Mouse (Mus musculus) Patski (cell line): ENCODE results near the gene B3gnt9. TPM values are rescaled to one million over a fixed set of nuclear protein-coding genes. Genes with fewer than 3 reads are reported as not detected.

Experiments used
- ATAC-seq: fragments of 100-300 bp; one replicate; pipeline ENCODE4 v1.8.0; 2021
- CTCF ChIA-PET: fragments of 350-600 bp; sonication (Branson Sonifier 250); formaldehyde crosslinking; loops from one replicate; lab custom pipeline; 2022; ENCODE audit warnings: inconsistent platforms; lab: Charles Lee
- POLR2A ChIA-PET: fragments of 350-600 bp; sonication (Branson Sonifier 250); formaldehyde crosslinking; loops from one replicate; lab custom pipeline; 2022; ENCODE audit warnings: antibody characterized with exemption, inconsistent platforms; lab: Charles Lee
- DNase-seq: peaks from one replicate; pipeline ENCODE4 v3.0.0-alpha.2; 2011; ENCODE audit warnings: low read depth, low spot score
- H3K27me3 ChIP-seq: fragments of 371-371 bp; one replicate; pipeline ENCODE4 v1.5.1; 2021
- CTCF ChIP-seq: fragments of 100-300 bp; IDR thresholded peaks from one replicate; pipeline ENCODE4 v1.5.1; 2021
- in situ Hi-C: fragments of 300-500 bp; cut with MboI; formaldehyde crosslinking; loops from 3 replicates; pipeline ENCODE4 v1.11.1; 2018; ENCODE audit warnings: low pct_unique_long_range_greater_than_20kb, mixed read lengths
- polyA plus RNA-seq: library from polyadenylated mRNA; unstranded; gene quantifications from one replicate; pipeline ENCODE4 v1.2.3, GENCODE M21; 2021

B3gnt9 gene
- polyA plus RNA-seq: 2.1 TPM

- CTCF ChIA-PET: interaction anchor here (0.7 to 1.3 kb wide), 3 partner anchors 10 to 117 kb away, joined by 3 to 4 read pairs (median 3); partner anchors contain the start of genes Fbxl8 and Tradd
- in situ Hi-C loops: no loop called here
- H3K27me3 ChIP-seq: no peaks in the 10 kb centered on the region
- TF ChIP-seq CTCF: no peak
- ATAC-seq (no peak), DNase-seq (no peak)
- POLR2A ChIA-PET: interaction anchor here (0.8 kb wide), 1 partner anchor 10 kb away, joined by 3 read pairs; the partner anchor contains the start of genes Fbxl8 and Tradd
Observed at GRCm38 (mm10) chr8:105254966-105255350, at the start of gene B3gnt9. B3gnt9 (minus strand) TSS chr8:105255153.

DNA sequence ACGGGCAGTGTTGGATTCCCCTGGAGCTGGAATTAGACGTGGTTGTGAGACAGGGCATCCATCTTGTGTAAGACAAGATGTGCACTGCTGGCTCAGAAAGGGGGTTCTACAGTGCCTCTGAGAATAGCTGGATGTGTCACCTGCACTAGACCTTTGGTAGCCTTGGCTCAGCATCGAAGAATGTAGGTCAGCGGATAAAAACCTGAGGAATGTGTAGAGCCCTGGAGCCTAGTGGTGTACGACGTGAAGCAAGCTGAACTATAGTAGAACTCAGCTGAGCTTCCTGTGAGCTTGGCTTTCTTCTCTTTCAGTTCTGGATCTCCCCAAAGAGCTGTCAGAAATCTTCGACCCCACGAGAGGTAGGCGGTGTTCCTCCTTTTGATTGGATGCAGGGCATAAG, 48.9 kb upstream of the B3gnt9 start:
- ChIA-PET POLR2A (interaction anchor here (0.9 to 1.8 kb wide), 3 partner anchors 13 to 23 kb away, joined by 5 to 6 read pairs (median 5); partner anchors contain the start of gene 4931428F04Rik), CTCF (interaction anchor here (1.1 to 1.6 kb wide), 2 partner anchors 13 kb away, joined by 3 to 5 read pairs; no protein-coding TSS in a partner anchor)
- no peak for TF ChIP-seq CTCF
- DNase-seq (no peak), ATAC-seq (peak; percentile 44)
- in situ Hi-C loops: no loop called here
- no peaks in the 10 kb centered on the region for H3K27me3 ChIP-seq

- DNase-seq (no peak), ATAC-seq (no peak)
- no peaks in the 10 kb centered on the region for H3K27me3 ChIP-seq
- ChIA-PET POLR2A (interaction anchor here (1.5 to 1.8 kb wide), 2 partner anchors 13 to 20 kb away, joined by 5 to 6 read pairs; partner anchors contain the start of gene 4931428F04Rik), CTCF (interaction anchor here (1.6 kb wide), 1 partner anchor 13 kb away, joined by 3 read pairs; no protein-coding TSS in a partner anchor)
- TF ChIP-seq CTCF: no peak
- in situ Hi-C loops: no loop called here
Observed at GRCm38 (mm10) chr8:105303396-105303795, 48.4 kb upstream of the B3gnt9 start.

DNA sequence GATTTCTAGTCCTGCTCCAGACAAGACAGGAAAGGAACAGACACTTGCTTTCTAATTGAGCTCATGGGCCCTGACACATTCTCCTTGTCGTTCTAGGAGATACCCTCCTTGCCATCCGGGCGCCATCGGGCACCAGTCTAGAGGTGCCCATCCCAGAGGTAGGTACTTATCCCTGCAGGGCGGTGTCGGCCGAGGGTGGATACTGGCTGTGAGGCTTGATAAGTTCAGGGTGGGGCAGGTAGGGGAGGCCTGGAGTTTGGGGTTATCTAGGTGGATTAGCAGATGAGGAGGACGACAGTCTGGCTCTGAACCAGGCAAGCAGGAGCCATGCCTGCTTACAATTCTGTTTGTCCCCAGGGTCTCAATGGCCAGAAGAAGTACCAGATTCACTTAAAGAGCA, 45.0 kb upstream of the B3gnt9 start:
- DNase-seq: no peak
- no peak for ATAC-seq
- in situ Hi-C loops: loop anchor here (10.0 kb wide), 1 partner anchor 665 kb away; the partner anchor contains the start of gene Rrad
- ChIA-PET CTCF (no interaction called here), POLR2A (no interaction called here)
- H3K27me3 ChIP-seq: no peaks in the 10 kb centered on the region
- TF ChIP-seq CTCF: no peak

DNA sequence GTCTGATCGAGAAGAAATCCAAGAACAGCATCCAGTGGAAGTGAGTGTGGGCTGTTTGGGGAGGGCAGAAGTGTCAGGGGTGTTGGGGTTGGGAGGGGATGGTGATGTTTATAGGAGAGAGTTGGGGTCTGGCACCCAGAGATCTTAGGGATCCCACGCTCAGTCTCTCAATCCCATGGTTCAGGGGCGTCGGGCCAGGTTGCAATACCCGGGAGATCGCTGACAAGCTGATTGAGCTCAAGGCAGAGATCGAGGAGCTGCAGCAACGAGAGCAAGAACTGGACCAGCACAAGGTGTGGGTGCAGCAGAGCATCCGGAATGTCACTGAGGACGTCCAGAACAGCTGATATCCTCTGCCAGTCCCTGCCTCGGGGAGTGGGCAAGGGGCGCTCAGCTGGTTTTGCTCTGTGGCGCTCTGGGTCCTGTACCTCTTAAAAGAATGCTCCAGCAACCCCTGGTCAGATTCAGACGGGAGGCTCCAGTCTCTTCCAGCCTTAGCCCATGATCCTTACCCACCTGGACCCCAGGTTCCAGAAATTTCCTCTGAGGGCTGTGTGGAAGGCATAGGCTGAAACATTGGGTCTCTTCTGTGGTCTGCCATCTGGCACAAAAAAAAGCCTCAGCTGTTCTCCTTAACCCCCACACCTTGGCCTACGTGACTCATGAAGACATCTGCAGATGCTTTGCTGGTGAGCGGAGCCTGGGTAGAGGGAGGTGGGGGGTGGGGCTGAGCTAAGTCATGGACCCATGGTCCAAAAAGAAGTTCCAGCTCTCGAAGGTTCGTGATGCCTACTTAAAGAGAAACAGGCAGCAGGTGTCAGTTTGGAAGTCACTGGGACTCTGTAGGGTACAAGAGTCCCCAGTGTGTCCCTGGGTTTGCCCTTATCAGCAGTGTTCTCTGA, 43.6 kb upstream of the B3gnt9 start:
- ATAC-seq (no peak), DNase-seq (no peak)
- ChIA-PET CTCF (no interaction called here), POLR2A (interaction anchor here (2.0 kb wide), 1 partner anchor 28 kb away, joined by 7 read pairs; no protein-coding TSS in a partner anchor)
- TF ChIP-seq CTCF: no peak
- in situ Hi-C loops: loop anchor here (10.0 kb wide), 1 partner anchor 664 kb away; the partner anchor contains the start of gene Rrad
- no peaks in the 10 kb centered on the region for H3K27me3 ChIP-seq

- CTCF ChIA-PET: no interaction called here
- DNase-seq (no peak), ATAC-seq (peak; percentile 84)
- in situ Hi-C loops: loop anchor here (10.0 kb wide), 1 partner anchor 663 kb away; the partner anchor contains the start of gene Rrad
- no peaks in the 10 kb centered on the region for H3K27me3 ChIP-seq
- POLR2A ChIA-PET: interaction anchor here (1.1 to 2.0 kb wide), 3 partner anchors 11 to 49 kb away, joined by 3 to 7 read pairs (median 4); no protein-coding TSS in a partner anchor
- TF ChIP-seq CTCF: no peak
Observed at GRCm38 (mm10) chr8:105297511-105298192, 42.7 kb upstream of the B3gnt9 start, which contains the start of gene E2f4. E2f4 (plus strand) TSS chr8:105297663.

GRCm38 (mm10) chr8:105295895-105296573, 41.1 kb upstream of the B3gnt9 start, which contains the start of gene Exoc3l:
Exoc3l (minus strand) TSS chr8:105296101.
- CTCF ChIA-PET: interaction anchor here (0.8 to 1.7 kb wide), 4 partner anchors 16 to 175 kb away, joined by 3 to 5 read pairs (median 4); partner anchors contain the start of gene D230025D16Rik
- no peaks in the 10 kb centered on the region for H3K27me3 ChIP-seq
- POLR2A ChIA-PET: no interaction called here
- ATAC-seq (no peak), DNase-seq (no peak)
- in situ Hi-C loops: loop anchor here (10.0 kb wide), 1 partner anchor 661 kb away; the partner anchor contains the start of gene Rrad
- no peak for TF ChIP-seq CTCF

GRCm38 (mm10) chr8:105295256-105295655, 40.3 kb upstream of the B3gnt9 start:
- H3K27me3 ChIP-seq: no peaks in the 10 kb centered on the region
- TF ChIP-seq CTCF: no peak
- DNase-seq (no peak), ATAC-seq (no peak)
- ChIA-PET CTCF (interaction anchor here (1.4 to 1.7 kb wide), 2 partner anchors 15 to 175 kb away, joined by 3 to 4 read pairs; no protein-coding TSS in a partner anchor), POLR2A (no interaction called here)
- in situ Hi-C loops: loop anchor here (10.0 kb wide), 1 partner anchor 660 kb away; the partner anchor contains the start of gene Rrad

DNA sequence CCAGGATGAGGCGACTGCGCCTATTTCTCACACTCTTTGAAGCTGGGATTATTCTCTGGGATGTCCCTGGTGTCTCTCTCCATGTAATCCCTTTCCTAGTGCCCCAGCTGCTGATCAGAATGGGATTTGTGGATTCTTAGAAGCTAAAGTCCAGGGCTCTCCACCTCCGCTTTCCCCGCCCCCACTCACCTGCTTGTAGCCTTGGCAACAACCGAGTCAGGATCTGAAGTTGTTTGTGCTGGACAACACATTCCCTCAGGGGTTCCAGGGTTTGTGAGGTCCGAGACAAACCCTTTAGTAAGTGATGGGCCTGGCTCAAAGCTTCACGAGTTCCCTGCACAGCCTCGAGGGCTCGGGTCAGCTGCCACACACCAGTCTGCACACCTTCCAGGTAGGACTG, 39.8 kb upstream of the B3gnt9 start:
- CTCF ChIA-PET: interaction anchor here (1.4 to 1.7 kb wide), 2 partner anchors 15 to 174 kb away, joined by 3 to 4 read pairs; no protein-coding TSS in a partner anchor
- H3K27me3 ChIP-seq: no peaks in the 10 kb centered on the region
- in situ Hi-C loops: loop anchor here (10.0 kb wide), 1 partner anchor 660 kb away; the partner anchor contains the start of gene Rrad
- TF ChIP-seq CTCF: no peak
- ATAC-seq (no peak), DNase-seq (no peak)
- POLR2A ChIA-PET: no interaction called here
